Mouse (Mus musculus): ENCODE data around the gene Cmc4. TPM values are rescaled to one million over a fixed set of nuclear protein-coding genes. Genes with fewer than 3 reads are reported as not detected.
A peak's percentile ranks its signal among the peaks of the same experiment; 100 is the strongest.

The Cmc4 gene
- total RNA-seq (2021): 10 to 100 TPM; 12.4 to 15.6 TPM

DNA sequence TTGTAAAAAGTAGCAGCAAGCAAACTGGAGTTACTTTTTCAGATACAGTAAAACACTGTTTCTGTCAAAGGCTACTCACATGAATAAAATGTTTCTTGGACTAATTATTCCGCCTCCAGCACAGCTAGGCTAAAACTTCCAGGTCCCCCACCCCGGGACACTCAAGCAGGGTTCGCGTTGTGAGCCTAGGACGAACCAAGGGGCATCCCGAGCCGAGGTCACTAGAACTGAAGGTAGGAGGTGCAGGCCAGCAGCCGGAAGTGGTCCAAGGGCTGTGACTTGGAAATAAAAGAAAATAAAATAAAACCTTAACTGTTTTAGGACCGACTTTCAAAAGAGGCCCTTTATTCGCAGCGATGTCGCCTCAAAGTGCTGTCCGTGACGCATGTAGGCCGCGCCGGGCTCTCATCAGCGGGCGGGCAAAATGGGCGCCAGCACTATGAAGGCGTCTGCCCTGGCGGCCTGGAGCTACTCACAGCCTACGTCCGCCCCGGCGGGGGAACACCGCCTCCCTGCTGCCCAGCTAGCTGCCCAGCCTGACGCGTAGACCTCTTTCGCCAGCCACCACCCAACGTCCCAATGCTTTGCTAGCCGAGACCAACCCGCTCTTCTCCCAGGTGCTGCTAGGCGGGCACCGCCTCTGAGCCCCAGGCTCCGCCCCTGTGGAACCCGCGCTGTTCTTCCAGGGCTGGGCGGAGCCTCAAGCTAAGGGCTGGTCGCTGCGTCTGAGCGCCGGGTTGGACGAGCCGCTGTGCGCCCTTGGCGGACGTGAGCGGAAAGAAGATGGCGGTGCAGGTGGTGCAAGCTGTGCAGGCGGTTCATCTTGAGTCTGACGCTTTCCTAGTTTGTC is at the start of gene Cmc4, which contains the start of the genes Mtcp1 and Brcc3:
TSS of gene Cmc4 (minus strand) at position 649 of the 850 bp plus-strand sequence.
TSS of gene Mtcp1 (minus strand) at position 653 of the 850 bp plus-strand sequence.
TSS of gene Brcc3 (plus strand) at position 693 of the 850 bp plus-strand sequence.
- DNase-seq (ENCODE audit: low spot score in 2 of 2): peak; percentile 84 to 91
- intact Hi-C loops (cut with DNase I): loop anchor here (10.0 kb wide), 1 partner anchor 291 kb away; no protein-coding TSS in a partner anchor

DNA sequence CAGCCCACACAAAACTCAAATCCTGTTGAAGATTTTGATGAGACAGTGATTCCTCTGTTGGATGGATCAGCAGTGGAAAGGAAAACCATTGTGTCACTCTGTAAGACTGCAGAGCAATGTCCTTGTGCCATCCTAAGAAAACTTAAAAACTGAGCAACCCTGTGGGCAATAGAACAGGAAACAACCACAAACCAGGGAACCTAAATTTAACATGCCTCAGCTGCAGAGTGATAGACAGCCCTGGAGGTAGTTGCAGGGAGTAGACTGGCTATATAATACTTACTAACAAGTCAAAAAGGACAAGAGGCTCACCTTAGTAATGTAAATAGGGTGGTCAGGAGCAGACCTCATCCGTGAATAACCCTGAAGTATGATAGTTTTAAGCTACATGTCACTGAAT is 38.2 kb upstream of the Cmc4 start:
- no peak for DNase-seq (ENCODE audit: low spot score in 2 of 2)
- intact Hi-C loops (cut with DNase I): no loop called here

DNA sequence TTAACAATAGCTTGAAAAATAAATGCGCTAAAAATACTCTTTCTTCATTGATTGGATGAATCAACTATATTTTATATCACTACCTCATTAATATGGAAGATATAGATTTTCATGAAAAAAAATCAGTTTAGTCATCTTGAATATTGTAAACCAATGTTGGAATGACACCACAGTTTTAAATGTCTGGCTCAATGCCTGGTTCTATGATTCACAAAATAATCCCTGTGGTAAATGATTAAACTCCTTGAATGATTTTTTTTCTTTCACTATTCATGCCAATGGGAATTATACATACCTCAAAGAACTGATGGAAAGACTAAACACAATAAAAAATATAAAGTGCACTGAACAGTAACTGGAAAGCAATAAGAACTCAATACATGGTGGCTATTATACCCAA is 6.7 kb downstream of the Cmc4 start:
- intact Hi-C loops (cut with DNase I): loop anchor here (10.0 kb wide), 1 partner anchor 285 kb away; no protein-coding TSS in a partner anchor
- DNase-seq (ENCODE audit: low spot score in 2 of 2): no peak

DNA sequence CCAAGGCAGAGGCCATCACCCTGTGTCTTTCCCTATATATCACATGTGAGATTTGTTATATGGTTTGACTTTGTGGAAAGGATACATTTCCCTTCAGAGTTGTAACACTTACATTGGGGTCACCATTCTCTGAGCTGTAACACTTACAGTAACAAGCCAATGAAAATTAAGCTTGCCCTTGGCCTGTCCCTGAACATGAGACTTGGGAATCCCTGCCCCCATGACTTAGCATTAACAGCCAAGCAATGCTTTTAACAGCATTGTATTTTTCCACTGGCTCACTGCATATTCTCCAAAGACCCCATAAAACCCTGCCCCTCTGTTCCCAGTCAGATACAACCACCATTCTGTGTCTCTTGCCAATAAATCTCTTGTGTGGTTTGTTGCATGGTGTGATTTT is 13.0 kb downstream of the Cmc4 start:
- intact Hi-C loops (cut with DNase I): no loop called here
- DNase-seq (ENCODE audit: low spot score in 2 of 2): no peak

DNA sequence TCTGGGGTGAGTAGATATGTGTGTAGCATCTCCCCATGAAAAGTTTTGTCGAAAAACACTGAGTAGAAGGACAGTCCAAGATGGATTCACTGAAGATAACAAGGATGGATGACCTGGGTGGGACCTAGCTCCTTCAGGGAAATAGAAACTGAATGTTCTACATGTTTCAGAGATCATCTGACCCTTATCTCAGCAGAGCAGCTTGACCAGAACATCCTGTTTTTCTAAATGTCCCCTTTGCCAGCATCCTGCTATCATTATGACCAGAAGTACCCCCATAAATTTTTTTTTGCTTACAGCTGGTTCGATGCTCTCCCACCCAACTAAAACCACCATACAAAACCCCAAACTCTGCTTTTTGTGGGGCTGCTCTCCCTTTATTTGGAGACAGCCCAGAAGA is 13.7 kb downstream of the Cmc4 start:
- intact Hi-C loops (cut with DNase I): no loop called here

DNA sequence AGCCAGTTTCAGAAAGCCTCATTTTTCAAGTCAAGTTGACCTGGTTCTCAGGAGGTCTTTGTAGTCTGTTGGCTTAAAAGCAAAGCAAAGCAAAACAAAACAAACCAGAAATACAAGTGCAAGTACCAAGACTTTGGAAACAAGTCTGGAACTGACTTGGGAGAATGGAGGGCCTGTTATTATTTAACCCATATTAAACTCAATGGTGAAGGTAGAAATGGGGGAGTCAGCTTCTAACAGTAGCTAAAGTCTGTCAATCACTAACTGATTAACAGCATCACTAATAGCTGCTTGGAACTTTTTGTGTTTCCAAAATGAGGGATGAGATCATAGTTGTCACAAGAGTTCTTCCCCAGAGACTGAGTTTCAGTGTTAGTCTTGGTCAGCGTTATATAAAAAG is 16.9 kb downstream of the Cmc4 start:
- no peak for DNase-seq (ENCODE audit: low spot score in 2 of 2)
- intact Hi-C loops (cut with DNase I): no loop called here

More for the DNA sequence above, 13.7 kb downstream of the Cmc4 start:
- DNase-seq (ENCODE audit: low spot score in 2 of 2): no peak

DNA sequence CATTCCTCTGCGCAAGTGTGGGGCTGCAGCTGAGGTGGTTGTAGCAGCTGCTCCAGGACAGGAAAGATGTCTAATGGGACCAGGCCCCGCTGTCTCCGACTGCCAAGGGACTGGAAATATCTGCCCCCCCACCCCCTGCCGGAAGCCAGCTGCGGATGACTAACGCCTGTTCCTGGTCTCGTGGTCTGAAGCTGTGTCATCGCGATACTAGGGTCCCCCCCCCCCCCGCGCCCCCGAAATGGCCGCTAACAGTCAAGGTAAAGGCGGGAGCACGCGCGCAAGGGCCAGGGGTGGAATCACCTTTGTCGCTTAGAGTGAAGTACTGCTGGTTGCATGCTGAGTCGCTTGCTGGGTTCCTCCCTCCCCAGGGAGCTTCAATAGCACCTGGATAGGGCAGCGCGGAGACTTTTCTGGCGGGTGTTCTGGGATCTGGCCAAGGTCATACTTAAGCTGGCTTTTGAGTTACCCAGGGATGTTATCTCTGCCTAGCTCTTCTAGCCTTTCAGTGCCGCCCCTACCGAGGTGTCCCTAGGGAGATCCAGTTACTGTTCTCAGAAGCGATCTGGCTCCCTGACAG is 34.1 kb downstream of the Cmc4 start, which contains the start of the genes Fundc2 and F8:
TSS of gene Fundc2 (plus strand) at position 205 of the 577 bp plus-strand sequence.
TSS of gene F8 (minus strand) at position 421 of the 577 bp plus-strand sequence.
- DNase-seq (ENCODE audit: low spot score in 2 of 2): peak; percentile 24 to 74
- intact Hi-C loops (cut with DNase I): no loop called here

DNA sequence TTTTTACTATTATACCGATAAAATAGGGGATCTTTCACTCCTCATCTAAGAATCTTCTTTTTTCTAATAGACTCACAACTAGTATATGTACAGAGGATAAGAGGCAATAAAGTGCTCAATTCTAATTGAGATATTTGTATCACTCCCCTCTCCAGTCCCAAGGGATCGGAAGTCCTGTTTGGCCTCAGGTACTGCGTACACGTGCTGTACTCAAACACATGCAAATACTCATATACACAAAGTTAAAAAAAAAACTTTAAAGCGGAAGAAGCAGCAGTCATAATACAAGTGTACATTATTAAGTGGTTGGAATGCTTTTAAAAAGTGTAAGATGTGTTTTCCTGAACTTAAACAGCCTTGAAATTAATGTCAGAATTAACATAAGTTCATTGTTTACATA is 34.7 kb downstream of the Cmc4 start:
- intact Hi-C loops (cut with DNase I): no loop called here
- DNase-seq (ENCODE audit: low spot score in 2 of 2): no peak

DNA sequence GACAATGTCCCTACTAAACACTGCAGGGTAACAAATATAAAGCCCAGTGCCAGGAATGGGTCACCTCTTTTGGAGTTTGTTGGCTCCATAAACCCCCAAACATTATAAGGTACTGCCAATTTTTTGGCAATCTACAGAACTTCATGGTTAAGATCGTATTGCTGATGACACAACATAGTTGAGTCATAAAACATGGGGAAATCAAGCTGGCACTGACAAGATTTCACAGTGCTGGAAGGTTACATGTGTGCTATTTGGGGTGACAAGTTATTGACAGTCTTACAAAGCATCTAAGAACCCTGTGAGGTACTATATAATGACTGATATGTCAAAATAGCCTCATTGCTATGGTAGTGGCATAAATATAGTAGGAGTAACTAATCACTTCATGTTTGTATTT is 35.2 kb downstream of the Cmc4 start:
- intact Hi-C loops (cut with DNase I): no loop called here
- DNase-seq (ENCODE audit: low spot score in 2 of 2): no peak

DNA sequence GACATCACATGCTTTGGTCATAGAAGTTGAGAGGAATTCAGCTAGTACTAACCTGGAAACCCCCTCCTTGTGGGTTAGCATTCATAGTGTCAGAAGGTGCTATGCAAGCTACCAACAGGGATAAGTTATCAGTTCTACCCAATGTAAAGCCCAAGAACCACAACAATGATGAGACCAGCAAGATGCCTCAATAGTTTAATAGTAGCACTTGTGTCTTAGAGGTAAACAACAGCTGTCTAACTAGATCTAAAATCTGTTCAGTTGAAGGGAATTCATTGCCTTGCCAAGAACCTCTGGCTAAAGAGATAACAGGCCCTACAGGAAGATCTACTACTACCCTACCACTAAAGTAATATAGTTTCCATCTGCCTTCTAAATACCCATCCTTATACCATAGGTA is 39.6 kb downstream of the Cmc4 start:
- no peak for DNase-seq (ENCODE audit: low spot score in 2 of 2)
- intact Hi-C loops (cut with DNase I): no loop called here

DNA sequence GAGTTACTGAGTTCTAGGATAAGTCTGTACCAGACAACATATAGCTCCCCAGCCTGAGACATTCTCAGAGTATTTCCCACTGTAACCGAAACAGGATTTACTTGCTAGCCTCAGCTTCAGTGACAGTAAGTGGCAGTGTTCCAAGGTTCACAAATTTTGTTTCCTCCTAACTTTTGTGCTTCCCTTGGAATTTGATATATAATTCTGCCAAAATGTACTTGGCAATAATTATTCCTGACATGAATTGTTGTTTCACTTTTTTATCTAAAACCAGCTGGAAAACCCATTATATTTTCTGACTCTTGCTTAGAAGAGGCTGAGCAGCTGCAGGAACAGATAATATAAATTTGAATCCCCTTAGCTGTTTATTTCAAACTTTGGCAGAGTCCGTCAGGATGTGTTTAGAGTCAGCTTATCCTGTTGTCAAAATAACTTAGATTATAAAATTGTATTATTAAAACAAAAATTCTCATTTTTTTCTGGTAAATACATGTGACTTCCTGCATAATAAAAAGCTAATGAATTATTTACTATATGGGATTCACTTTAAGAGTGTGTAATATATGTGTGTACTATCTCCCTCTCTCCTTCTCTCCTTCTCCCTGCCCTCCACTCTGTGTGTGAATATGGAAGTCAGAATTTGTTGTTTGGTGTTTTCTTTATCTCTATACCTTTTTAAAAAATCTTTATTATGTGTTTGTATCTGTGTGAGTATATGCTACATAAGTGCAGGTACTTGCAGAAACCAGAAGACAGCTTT is 43.5 kb downstream of the Cmc4 start:
- intact Hi-C loops (cut with DNase I): no loop called here
- DNase-seq (ENCODE audit: low spot score in 2 of 2): no peak

DNA sequence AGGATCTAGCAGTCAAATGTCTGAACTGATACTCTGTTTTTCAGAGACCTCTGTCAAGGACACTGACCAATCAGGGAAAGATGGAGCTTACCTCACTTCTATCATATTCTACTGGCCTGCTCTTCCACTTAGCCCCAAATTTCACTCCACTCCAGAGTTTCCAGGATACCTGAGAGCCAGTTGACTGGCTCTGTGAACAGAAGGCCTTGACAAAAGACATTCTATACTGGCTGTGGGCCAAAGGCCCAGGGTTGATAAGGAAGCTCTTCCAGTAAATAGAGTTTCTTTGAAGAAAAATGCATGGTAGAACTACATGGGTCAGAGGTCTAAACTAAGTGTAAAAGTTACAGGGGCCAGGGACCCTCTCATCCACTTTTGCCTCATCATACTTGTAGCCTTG is 46.2 kb downstream of the Cmc4 start:
- intact Hi-C loops (cut with DNase I): no loop called here
- DNase-seq (ENCODE audit: low spot score in 2 of 2): no peak

Other genes starting within 250 kb of the Cmc4 start
- 10 to 100 TPM; 50.6 to 53.6 TPM for gene Fundc2, start 34.2 kb downstream of the Cmc4 start, total RNA-seq (2021)
- gene F8, start 34.0 kb downstream of the Cmc4 start, total RNA-seq (2021): 1 to 10 TPM; 1.5 to 2.7 TPM
- gene Mtcp1, start within 50 bp of the Cmc4 start, total RNA-seq (2021): 1 to 10 TPM; 8.1 to 8.3 TPM
- 10 to 100 TPM; 33.8 to 36.9 TPM for gene Brcc3, start within 50 bp of the Cmc4 start, total RNA-seq (2021)
- gene Vbp1, start 97.7 kb upstream of the Cmc4 start, total RNA-seq (2021): 10 to 100 TPM; 67.6 to 68.4 TPM
- gene Rab39b, start 161.6 kb upstream of the Cmc4 start, total RNA-seq (2021): 10 to 100 TPM; 41.8 to 43.9 TPM

All from left cerebral cortex, postnatal 25 days (tissue).